8 mouse cellular contexts compared by ENCODE assay signal in the genomic region with DNA sequence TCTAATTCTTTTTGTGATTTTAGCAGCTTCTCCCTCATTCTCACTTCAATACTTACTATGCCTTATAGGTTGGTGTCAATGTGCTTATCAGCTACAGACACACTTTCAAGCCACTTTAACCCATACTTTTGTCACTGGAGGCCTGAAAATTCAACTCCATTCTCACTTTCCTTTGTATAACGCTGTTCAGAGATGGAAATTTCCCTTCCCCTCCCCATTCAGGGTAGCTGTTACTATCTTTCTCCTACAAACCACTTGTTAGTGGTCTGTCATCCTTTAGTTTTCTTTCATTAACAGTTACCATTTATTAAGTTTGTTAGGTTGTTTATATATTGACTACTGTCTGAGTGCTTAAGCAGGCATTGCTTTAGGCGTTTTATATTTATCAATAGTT. TPM values are rescaled to one million over a fixed set of nuclear protein-coding genes. Genes with fewer than 3 reads are reported as not detected.
DNase-seq lines count a peak whose midpoint lies in the region; ATAC-seq and TF ChIP-seq lines count a peak whose summit lies in the region.

A gene (plus strand): TSS at position 7 of the 394 bp plus-strand sequence.

- no peaks in the 10 kb centered on the region for H3K27me3 ChIP-seq in limb, embryonic 13.5 days
- H3K27me3 ChIP-seq in small intestine, adult 2 months (ENCODE audit: control insufficient read depth, insufficient read depth, low read length) = no peaks in the 10 kb centered on the region

- peak within 1 kb of the TSS; percentile 87 for H3K4me2 ChIP-seq in limb, embryonic 13.5 days (replicated peaks)

- peaks cover 14% of the 10 kb centered on the region for H3K4me1 ChIP-seq in limb, embryonic 13.5 days
- 0 out of 2 replicates have a peak, but pooled peaks cover 2% of the 10 kb centered on the region for H3K4me1 ChIP-seq in small intestine, adult 2 months (ENCODE audit: control insufficient read depth, insufficient read depth, insufficient read length, low read length)

- H3K36me3 ChIP-seq in limb, embryonic 13.5 days = no peaks in the 10 kb centered on the region
- H3K36me3 ChIP-seq in small intestine, adult 2 months (ENCODE audit: control insufficient read depth, insufficient read depth, low read length) = no peaks in the 10 kb centered on the region

- TF ChIP-seq CTCF in small intestine, adult 2 months (IDR thresholded peaks at IDR 0.05; ENCODE audit: extremely low read depth, insufficient read length, insufficient replicate concordance, low read depth, low read length) = no peak

- peak; percentile 7 for DNase-seq in embryo, embryonic 10.5 days (ENCODE audit: low spot score)
- no peak for DNase-seq in embryo, embryonic 10 days (ENCODE audit: low spot score)
- DNase-seq in MEL-GATA-1-ER (ENCODE audit: extremely low read depth, low read depth) = peak; percentile 41
- DNase-seq in heart, postnatal 14 days = no peak
- no peak for DNase-seq in ovary, postnatal 10 days (ENCODE audit: low spot score)

- no peaks in the 10 kb centered on the region for H3K9me3 ChIP-seq in limb, embryonic 13.5 days

- peak within 1 kb of the TSS; percentile 92 for H3K27ac ChIP-seq in limb, embryonic 13.5 days
- peak within 1 kb of the TSS; percentile 85 for H3K27ac ChIP-seq in small intestine, adult 2 months (ENCODE audit: insufficient read depth, low read depth, low read length)

- WGBS in limb, embryonic 13.5 days = 54% methylated on average over 2 of the region's 2 CpGs
- 30% methylated on average over 2 of the region's 2 CpGs for WGBS in small intestine, adult 2 months

- H3K9ac ChIP-seq in limb, embryonic 13.5 days = peak within 1 kb of the TSS; percentile 98

- TF ChIP-seq POLR2A in small intestine, adult 2 months (IDR thresholded peaks at IDR 0.05; ENCODE audit: low read depth, low read length) = no peak

- peak within 1 kb of the TSS; percentile 98 for H3K4me3 ChIP-seq in limb, embryonic 13.5 days
- H3K4me3 ChIP-seq in small intestine, adult 2 months (ENCODE audit: low read depth, low read length) = peak within 1 kb of the TSS; percentile 97

- intact Hi-C loops in heart, postnatal 14 days (cut with DNase I) = loop anchor here (5.0 kb wide), 2 partner anchors 59 to 79 kb away; a partner anchor contains a TSS

- ATAC-seq in erythroblast, adult 5-6 weeks (replicated peaks; ENCODE audit: low FRiP score, poor library complexity, severe bottlenecking) = peak; percentile 66
- no peak for ATAC-seq in limb, embryonic 13.5 days (ENCODE audit: low FRiP score, low read depth)

RNA-seq across cellular contexts. Expression of the gene that starts here (rescaled TPM):
- total RNA-seq in erythroblast, adult 5-6 weeks (2015; ENCODE audit: low replicate concordance) = 6.9 and 8.2 TPM in 2 replicates
- total RNA-seq in erythroblast, adult 5-6 weeks (2017; ENCODE audit: low replicate concordance) = 5.0 and 6.6 TPM in 2 replicates
- total RNA-seq in heart, postnatal 14 days (2021) = 10 to 100 TPM; 27.2 to 30.7 TPM
- polyA plus RNA-seq in limb, embryonic 13.5 days (2015; fragmentation: Nextera tagmentation; extraction: Ambion mirVana) = 84.0 and 86.8 TPM in 2 replicates
- 7.5 and 26.6 TPM in 2 replicates for polyA plus RNA-seq in small intestine, adult 2 months (2012; rRNA removed)

Comparison
In these comparisons a context has a peak if more than half of its experiments do, and no peak if none do; other contexts are left out.
1. DNase-seq: peak in embryo, embryonic 10.5 days (single experiment) and MEL-GATA-1-ER (single experiment); none in embryo, embryonic 10 days (single experiment), heart, postnatal 14 days (0 of 2) and ovary, postnatal 10 days (single experiment).